Mouse (Mus musculus) adrenal gland, postnatal 25 days (tissue): ENCODE data around the gene Rasgrf1. TPM values are rescaled to one million over a fixed set of nuclear protein-coding genes. Genes with fewer than 3 reads are reported as not detected.
"Not testable (repeated sequence)": the region's sequence is repeated elsewhere in the genome, so short reads cannot be mapped to it uniquely, and the experiment has no call there.

Experiments used
- DNase-seq: peaks from one replicate; pipeline ENCODE4 v3.0.0; 2021; ENCODE audit warnings: mixed read lengths
- total RNA-seq: library from RNA; stranded (reverse); gene quantifications from 2 replicates; pipeline ENCODE4 v1.2.3, GENCODE M21; 2021

Gene Rasgrf1
- total RNA-seq, 1 experiment from 2014 or later: 15.4 TPM

GRCm38 (mm10) chr9:90040916-90041315 is 131.2 kb downstream of the Rasgrf1 start:
- DNase-seq: no peak

GRCm38 (mm10) chr9:90041556-90041955 is 131.8 kb downstream of the Rasgrf1 start:
- no peak for DNase-seq

GRCm38 (mm10) chr9:90042906-90043305 is 133.2 kb downstream of the Rasgrf1 start:
- DNase-seq: not testable (repeated sequence)

DNA sequence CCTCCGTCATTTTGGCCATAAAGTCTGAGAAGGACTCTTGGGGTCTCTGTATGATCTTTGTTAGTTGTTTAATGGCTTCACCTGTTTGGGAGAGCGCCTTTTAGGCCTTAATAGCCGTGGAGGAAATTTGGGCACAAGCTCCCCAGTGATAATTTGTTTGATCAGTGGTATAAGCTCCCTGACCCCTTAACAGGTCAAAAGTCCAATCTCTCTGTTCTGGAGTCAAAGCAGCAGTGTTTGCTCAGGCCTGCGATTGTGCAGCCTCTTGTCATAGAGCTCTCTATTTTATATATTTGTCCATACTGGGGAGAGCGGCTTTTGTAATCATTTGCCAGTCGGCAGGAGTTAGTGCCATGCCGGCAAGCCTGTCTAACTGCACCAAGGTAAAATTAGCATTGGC is 135.5 kb downstream of the Rasgrf1 start:
- no peak for DNase-seq

DNA sequence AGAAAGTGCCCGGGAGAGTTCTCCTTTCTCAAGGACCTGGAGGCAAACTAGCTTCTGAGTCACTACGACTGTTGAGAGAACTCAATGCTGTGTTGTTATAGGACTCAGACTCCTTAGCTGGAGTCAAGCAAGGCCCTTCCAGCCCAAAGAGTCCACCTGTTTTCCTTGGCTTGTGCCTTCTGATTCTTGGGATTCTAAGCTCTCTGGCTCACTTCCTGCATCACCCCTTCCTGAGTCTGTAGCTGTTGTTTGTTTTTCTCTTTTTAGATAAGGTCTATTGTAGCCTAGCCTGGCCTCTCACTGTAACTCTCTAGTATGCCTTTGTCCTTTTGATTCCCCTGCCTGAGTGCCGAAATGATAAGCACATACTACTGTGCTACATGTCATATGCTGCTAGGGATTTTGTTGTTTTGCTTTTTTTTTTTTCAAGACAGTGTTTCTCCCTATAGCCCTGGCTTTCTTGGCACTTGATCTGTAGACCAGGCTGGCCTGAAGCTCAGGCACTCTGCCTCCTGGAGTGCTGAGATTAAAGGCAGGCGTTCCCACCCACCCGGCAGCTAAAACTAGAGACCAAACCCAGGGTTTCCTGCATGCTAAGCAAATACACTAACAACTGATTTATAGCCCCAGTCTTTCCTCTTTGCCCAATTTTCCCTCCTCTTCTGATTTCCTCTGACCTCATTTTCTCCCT is 138.4 kb downstream of the Rasgrf1 start:
- DNase-seq: no peak

DNA sequence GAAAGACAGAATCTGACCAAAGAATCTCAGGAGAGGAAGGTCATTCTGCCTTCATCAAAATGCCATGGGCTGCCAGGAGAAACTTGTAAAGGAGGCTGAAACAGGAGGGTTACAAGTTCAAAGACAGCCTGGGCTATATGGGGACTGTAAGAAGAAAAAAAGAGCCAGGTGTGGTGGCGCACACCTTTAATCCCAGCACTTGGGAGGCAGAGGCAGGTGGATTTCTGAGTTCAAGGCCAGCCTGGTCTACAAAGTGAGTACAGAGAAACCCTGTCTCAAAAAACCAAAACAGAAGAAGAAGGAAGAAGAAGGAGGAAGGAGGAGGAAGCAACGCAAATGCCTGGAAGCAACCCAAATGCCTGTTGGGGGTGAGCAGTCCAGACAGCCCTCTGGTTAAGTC is 144.1 kb downstream of the Rasgrf1 start, which contains the start of gene Ctsh:
Gene Ctsh, plus strand, starts transcription at position 301 of the 400 bp plus-strand sequence.
- DNase-seq: no peak

DNA sequence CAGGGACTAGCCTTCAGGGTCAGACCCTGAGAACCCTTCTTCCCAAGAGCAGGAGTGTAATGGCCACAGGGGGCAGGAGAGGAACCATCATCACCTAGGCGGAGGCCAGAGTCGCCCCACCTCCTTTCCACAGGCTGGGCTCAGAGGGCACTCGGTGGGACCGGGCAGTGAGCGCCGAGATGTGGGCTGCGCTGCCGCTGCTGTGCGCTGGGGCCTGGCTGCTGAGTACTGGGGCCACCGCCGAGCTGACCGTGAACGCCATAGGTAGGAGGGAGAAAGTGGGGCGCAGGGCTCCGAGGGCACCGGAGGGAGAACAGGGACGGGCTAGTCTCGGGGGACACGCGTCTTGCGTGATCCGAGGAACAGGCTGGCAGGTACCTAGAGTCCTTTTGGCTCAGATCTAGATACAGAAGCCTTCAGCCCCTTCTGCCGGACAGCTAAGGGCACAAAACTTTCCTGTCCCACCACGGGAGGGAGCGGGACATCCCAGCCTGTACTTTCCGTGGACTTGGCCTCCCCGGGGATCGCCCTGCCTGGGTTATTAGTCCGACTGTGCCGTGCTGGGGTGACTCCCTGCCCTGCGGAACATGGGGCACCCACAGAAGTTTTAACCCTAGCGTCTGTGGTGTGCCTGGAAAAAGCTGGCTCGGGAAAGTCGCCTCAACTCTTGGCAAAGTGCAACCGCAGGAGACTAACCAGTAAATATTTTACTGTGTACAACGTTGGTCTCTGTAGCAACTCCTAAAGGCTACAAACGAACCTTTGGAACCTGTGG is 144.8 kb downstream of the Rasgrf1 start:
- peak; percentile 79 for DNase-seq

DNA sequence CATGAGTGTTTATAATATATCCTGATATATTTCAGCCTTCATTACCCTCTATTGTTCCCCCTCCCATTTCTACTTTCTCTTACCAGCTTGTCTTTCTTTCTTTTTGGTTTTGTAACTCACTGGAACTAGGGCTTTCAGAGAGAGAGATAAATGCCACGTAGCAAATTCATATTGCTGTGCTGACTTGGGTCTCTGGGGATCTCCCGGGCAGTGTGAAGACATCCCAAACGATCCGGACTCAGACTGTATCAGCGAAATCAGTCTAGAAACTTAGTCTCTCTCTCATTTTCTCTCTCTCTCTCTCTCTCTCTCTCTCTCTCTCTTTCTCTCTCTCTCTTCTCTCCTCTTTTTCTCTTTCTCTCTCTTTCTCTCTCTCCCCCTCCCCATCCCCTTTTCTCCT is 145.7 kb downstream of the Rasgrf1 start:
- no peak for DNase-seq

DNA sequence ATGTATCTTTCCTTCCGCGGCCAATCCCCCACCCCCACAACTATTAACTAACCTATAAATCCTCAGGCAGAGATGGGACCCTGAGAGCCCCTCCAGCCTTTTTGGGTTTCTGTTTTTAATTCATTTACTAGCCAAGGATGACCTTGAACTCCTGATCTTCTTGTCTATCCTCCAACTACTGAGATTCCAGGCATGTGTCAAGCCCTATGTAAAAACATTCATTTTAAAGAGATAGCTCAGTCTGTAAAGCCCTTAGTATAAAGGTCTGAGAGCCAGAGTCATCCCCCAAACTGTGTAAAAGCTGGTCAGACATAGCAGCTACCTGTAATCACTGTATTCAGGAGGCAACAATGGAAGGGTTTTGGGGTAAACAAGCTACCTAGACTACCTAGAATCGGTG is 146.2 kb downstream of the Rasgrf1 start:
- no peak for DNase-seq

GRCm38 (mm10) chr9:90056716-90057115 is 147.0 kb downstream of the Rasgrf1 start:
- no peak for DNase-seq

DNA sequence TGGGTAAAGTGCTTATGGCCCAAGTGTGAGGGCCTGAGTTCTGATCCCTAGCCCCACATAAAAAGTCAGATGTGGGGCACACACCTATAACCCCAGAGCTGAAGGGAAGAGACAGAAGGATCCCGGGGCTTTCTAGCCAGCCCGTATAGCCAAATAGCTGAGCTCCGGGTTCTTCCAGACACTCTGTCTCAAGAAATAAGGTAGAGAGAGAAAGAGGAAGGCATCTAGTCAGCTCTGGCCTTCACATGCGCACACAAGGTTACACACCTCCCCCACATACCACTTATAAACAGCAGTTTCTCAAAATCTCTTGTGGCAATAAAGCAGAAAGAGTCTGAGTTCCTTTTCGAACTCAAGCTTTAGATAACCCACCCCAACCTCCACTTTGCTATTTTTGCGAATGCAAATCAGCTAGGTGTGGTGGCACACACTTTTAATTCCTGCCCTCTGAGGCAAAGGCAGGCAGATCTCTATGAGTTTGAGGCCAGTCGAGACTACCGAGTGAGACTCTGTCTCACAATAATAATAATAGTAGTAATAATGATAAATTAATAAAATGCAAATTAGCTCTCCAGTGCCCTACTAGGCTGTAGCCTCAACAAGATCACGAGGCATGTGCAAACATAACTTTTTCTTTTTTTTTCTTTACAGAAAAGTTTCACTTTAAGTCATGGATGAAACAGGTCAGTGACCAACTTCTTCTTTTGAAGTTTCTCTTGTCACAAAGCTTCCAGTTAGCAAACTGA is 150.3 kb downstream of the Rasgrf1 start:
- DNase-seq: no peak

DNA sequence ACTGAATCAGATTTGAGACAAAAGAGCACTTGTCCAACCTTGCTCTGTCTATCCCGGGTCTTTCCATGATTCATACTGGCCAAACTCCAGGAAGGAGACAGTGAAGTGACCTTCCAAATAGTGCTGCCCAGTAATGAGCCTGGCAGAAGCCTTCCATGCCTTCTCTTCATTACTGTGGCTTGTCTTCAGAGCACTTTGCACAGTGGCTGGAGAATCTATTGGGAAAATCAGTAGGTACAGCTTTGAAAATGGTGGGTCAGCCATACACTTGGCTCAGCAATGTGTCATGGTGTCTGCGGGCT is 150.8 kb downstream of the Rasgrf1 start:
- DNase-seq: peak; percentile 22

DNA sequence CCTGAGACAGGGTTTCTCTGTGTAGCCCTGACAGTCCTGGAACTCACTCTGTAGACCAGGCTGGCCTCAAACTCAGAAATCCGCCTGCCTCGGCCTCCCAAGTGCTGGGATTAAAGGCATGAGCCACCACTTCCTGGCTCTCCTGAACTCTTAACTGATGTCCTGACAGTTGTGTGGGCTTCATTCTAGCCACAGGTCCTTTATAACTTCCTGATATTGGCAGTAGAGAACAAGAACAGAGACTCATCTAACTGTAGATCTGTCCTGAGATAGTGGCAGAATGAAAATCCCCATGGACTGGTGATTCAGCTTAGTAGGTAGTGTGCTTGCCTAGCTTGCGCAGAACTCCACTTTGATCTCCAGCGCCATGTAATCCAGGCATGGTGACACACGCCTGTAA is 151.2 kb downstream of the Rasgrf1 start:
- DNase-seq: not testable (repeated sequence)

- DNase-seq: no peak
These were observed 157.6 kb downstream of the Rasgrf1 start for GRCm38 (mm10) chr9:90067341-90067740.

GRCm38 (mm10) chr9:90068786-90069185 is 159.1 kb downstream of the Rasgrf1 start:
- DNase-seq: no peak

DNA sequence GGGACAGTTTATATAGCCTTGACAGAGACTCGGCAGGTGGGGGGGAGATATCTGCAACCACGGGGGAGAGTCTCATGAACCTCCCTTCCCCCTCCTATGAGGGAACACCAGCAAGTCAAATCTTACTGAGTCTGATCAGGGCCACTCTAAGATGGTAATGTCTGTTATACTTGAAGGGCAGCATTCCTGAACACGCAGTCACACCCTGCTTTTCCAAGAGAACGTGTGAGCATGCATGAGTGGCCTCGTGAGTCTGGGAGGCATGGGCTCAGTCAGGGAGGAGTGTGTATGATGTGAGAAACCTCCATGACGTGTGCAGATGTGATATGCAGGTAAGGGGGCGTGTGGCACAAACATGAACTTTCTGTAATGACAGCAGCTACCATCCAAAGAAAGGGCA is 159.8 kb downstream of the Rasgrf1 start:
- DNase-seq: no peak

- DNase-seq: no peak
These were observed 160.5 kb downstream of the Rasgrf1 start for GRCm38 (mm10) chr9:90070174-90070573.

GRCm38 (mm10) chr9:90075336-90075735 is 165.6 kb downstream of the Rasgrf1 start:
- DNase-seq: no peak

- DNase-seq: no peak
These were observed 166.4 kb downstream of the Rasgrf1 start for GRCm38 (mm10) chr9:90076131-90076530.
